Mouse (Mus musculus) lung, embryonic 16.5 days (tissue): ENCODE results near the gene Prlr. TPM values are rescaled to one million over a fixed set of nuclear protein-coding genes. Genes with fewer than 3 reads are reported as not detected.
A peak's percentile ranks its signal among the peaks of the same experiment; 100 is the strongest.

Experiments used
- ATAC-seq: fragments of 200-750 bp; cut with Nextera tagmentation; 2 replicates; pipeline ENCODE4 v1.8.0; 2017; ENCODE audit warnings: low read depth, mild to moderate bottlenecking, moderate library complexity
- H3K27ac ChIP-seq: fragments of 300-500 bp; sonication (generic); 2 replicates; pipeline ENCODE4 v1.5.1; 2014; ENCODE audit warnings: mild to moderate bottlenecking, control low read depth, low read length
- H3K27me3 ChIP-seq: fragments of 300-500 bp; sonication (generic); 2 replicates; pipeline ENCODE4 v1.6.1; 2014; ENCODE audit warnings: low read depth, low read length, mixed read lengths; ENCODE audit not compliant: control insufficient read depth, insufficient read depth
- H3K36me3 ChIP-seq: fragments of 300-500 bp; sonication (generic); 2 replicates; pipeline ENCODE4 v1.6.1; 2014; ENCODE audit warnings: low read length; ENCODE audit not compliant: control insufficient read depth, insufficient read depth
- H3K4me1 ChIP-seq: fragments of 300-500 bp; sonication (generic); replicated peaks from 2 replicates; pipeline ENCODE4 v1.6.1; 2014; ENCODE audit warnings: low read length, mixed read lengths; ENCODE audit not compliant: control insufficient read depth, insufficient read depth
- H3K4me2 ChIP-seq: fragments of 300-500 bp; sonication (generic); 2 replicates; pipeline ENCODE4 v1.6.1; 2014; ENCODE audit warnings: low read depth, low read length, control low read depth
- H3K4me3 ChIP-seq: fragments of 300-500 bp; sonication (generic); 2 replicates; pipeline ENCODE4 v1.5.1; 2014; ENCODE audit warnings: mild to moderate bottlenecking, low read length, control low read depth
- H3K9ac ChIP-seq: fragments of 300-500 bp; sonication (generic); 2 replicates; pipeline ENCODE4 v1.6.1; 2014; ENCODE audit warnings: low read length, control low read depth
- H3K9me3 ChIP-seq: fragments of 300-500 bp; sonication (generic); 2 replicates; pipeline ENCODE4 v1.6.1; 2016; ENCODE audit warnings: low read length; ENCODE audit not compliant: control insufficient read depth
- WGBS: fragments of 180-500 bp; shearing (Covaris S2); extraction: QIAGEN DNeasy Blood & Tissue Kit; methylation state at CpG from one replicate; pipeline ENCODE4 v1.1.7; 2014; 5-methylcytosine and 5-hydroxymethylcytosine counted together
- polyA plus RNA-seq: library from polyadenylated mRNA; unstranded; fragments of >200 nt; fragmentation: Nextera tagmentation; extraction: Ambion mirVana; gene quantifications from 2 replicates; pipeline ENCODE4 v1.2.1, GENCODE M21; 2015

The Prlr gene
- polyA plus RNA-seq, 1 experiment from 2014 or later = 0.15 TPM

GRCm38 (mm10) chr15:10178131-10178566, 1.1 kb downstream of the Prlr start:
- no peaks in the 10 kb centered on the region for H3K36me3 ChIP-seq
- WGBS = 2% methylated on average over 10 of the region's 10 CpGs
- no peaks in the 10 kb centered on the region for H3K9me3 ChIP-seq
- H3K27me3 ChIP-seq = no peaks in the 10 kb centered on the region; the same call in 1 of the 2 replicates
- peak overlapping the region; percentile 64 for H3K4me2 ChIP-seq
- peak overlapping the region; percentile 47; the same call in 1 of the 2 replicates for H3K9ac ChIP-seq
- H3K4me3 ChIP-seq = peak overlapping the region; percentile 42
- peaks cover 3% of the 10 kb centered on the region; the same call in 1 of the 2 replicates for H3K4me1 ChIP-seq
- no peak overlapping the region for H3K27ac ChIP-seq
- 0 out of 2 replicates have a peak, but pooled peaks have one; percentile 34 for ATAC-seq

- no peak for ATAC-seq
- H3K36me3 ChIP-seq = no peaks in the 10 kb centered on the region
- H3K9ac ChIP-seq = no peak overlapping the region
- 45% methylated on average over 4 of the region's 4 CpGs for WGBS
- H3K4me3 ChIP-seq = no peak overlapping the region
- H3K4me1 ChIP-seq = peaks cover 3% of the 10 kb centered on the region; the same call in 1 of the 2 replicates
- no peaks in the 10 kb centered on the region; the same call in 1 of the 2 replicates for H3K27me3 ChIP-seq
- H3K27ac ChIP-seq = no peak overlapping the region
- no peaks in the 10 kb centered on the region for H3K9me3 ChIP-seq
- H3K4me2 ChIP-seq = no peak overlapping the region
Observed at GRCm38 (mm10) chr15:10180694-10181093, 3.7 kb downstream of the Prlr start.

GRCm38 (mm10) chr15:10192101-10192630, 15.1 kb downstream of the Prlr start:
- Histone ChIP-seq H3K9me3 (no peaks in the 10 kb centered on the region), H3K4me1 (no peaks in the 10 kb centered on the region), H3K36me3 (no peaks in the 10 kb centered on the region), H3K27ac (no peak overlapping the region), H3K27me3 (no peaks in the 10 kb centered on the region), H3K4me2 (no peak overlapping the region), H3K4me3 (no peak overlapping the region), H3K9ac (no peak overlapping the region)
- 60% methylated on average over 6 of the region's 6 CpGs for WGBS
- no peak for ATAC-seq

- Histone ChIP-seq H3K36me3 (no peaks in the 10 kb centered on the region), H3K4me2 (no peak overlapping the region), H3K9me3 (no peaks in the 10 kb centered on the region), H3K27ac (no peak overlapping the region), H3K27me3 (no peaks in the 10 kb centered on the region), H3K4me3 (no peak overlapping the region), H3K9ac (no peak overlapping the region), H3K4me1 (no peaks in the 10 kb centered on the region)
- ATAC-seq = no peak
- 74% methylated on average over 5 of the region's 5 CpGs for WGBS
Observed at GRCm38 (mm10) chr15:10200991-10201390, 24.0 kb downstream of the Prlr start.

GRCm38 (mm10) chr15:10202504-10203302, 25.7 kb downstream of the Prlr start:
- Histone ChIP-seq H3K9ac (no peak overlapping the region), H3K4me1 (no peaks in the 10 kb centered on the region), H3K27ac (no peak overlapping the region), H3K9me3 (no peaks in the 10 kb centered on the region), H3K4me3 (no peak overlapping the region), H3K36me3 (no peaks in the 10 kb centered on the region), H3K27me3 (no peaks in the 10 kb centered on the region), H3K4me2 (no peak overlapping the region)
- WGBS = 86% methylated on average over 7 of the region's 7 CpGs
- ATAC-seq = no peak

GRCm38 (mm10) chr15:10210261-10210770, 33.3 kb downstream of the Prlr start:
- Histone ChIP-seq H3K4me3 (no peak overlapping the region), H3K9ac (no peak overlapping the region), H3K36me3 (no peaks in the 10 kb centered on the region), H3K9me3 (no peaks in the 10 kb centered on the region), H3K4me2 (no peak overlapping the region), H3K4me1 (no peaks in the 10 kb centered on the region), H3K27me3 (no peaks in the 10 kb centered on the region), H3K27ac (no peak overlapping the region)
- WGBS = 37% methylated on average over 4 of the region's 4 CpGs
- ATAC-seq = no peak

GRCm38 (mm10) chr15:10211992-10212391, 35.0 kb downstream of the Prlr start:
- Histone ChIP-seq H3K4me3 (no peak overlapping the region), H3K4me2 (no peak overlapping the region), H3K36me3 (no peaks in the 10 kb centered on the region), H3K4me1 (no peaks in the 10 kb centered on the region), H3K27ac (no peak overlapping the region), H3K9ac (no peak overlapping the region), H3K9me3 (no peaks in the 10 kb centered on the region), H3K27me3 (no peaks in the 10 kb centered on the region)
- no peak for ATAC-seq

GRCm38 (mm10) chr15:10213213-10213612, 36.2 kb downstream of the Prlr start:
- no peak for ATAC-seq
- Histone ChIP-seq H3K9me3 (no peaks in the 10 kb centered on the region), H3K27ac (no peak overlapping the region), H3K4me3 (no peak overlapping the region), H3K9ac (no peak overlapping the region), H3K4me1 (no peaks in the 10 kb centered on the region), H3K4me2 (no peak overlapping the region), H3K36me3 (no peaks in the 10 kb centered on the region), H3K27me3 (no peaks in the 10 kb centered on the region)
- WGBS = 82% methylated on average over 6 of the region's 6 CpGs

GRCm38 (mm10) chr15:10213710-10214109, 36.7 kb downstream of the Prlr start:
- Histone ChIP-seq H3K27me3 (no peaks in the 10 kb centered on the region), H3K9ac (no peak overlapping the region), H3K4me2 (no peak overlapping the region), H3K4me3 (no peak overlapping the region), H3K27ac (no peak overlapping the region), H3K9me3 (no peaks in the 10 kb centered on the region), H3K4me1 (no peaks in the 10 kb centered on the region), H3K36me3 (no peaks in the 10 kb centered on the region)
- ATAC-seq = no peak
- 53% methylated on average over 3 of the region's 3 CpGs for WGBS
